Mouse (Mus musculus) midbrain, embryonic 16.5 days (tissue): ENCODE results near the gene Rasl10b. TPM values are rescaled to one million over a fixed set of nuclear protein-coding genes. Genes with fewer than 3 reads are reported as not detected.

ENCODE experiments used
- ATAC-seq: fragments of 200-750 bp; cut with Nextera tagmentation; 2 replicates; pipeline ENCODE4 v1.8.0; 2017; ENCODE audit warnings: moderate TSS enrichment
- H3K27ac ChIP-seq: fragments of 300-500 bp; sonication (generic); 2 replicates; pipeline ENCODE4 v1.5.1; 2014; ENCODE audit warnings: mild to moderate bottlenecking, low read length, mixed read lengths
- H3K27me3 ChIP-seq: fragments of 300-500 bp; sonication (generic); 2 replicates; pipeline ENCODE4 v1.6.1; 2014; ENCODE audit warnings: low read depth, low read length, mixed read lengths; ENCODE audit not compliant: control insufficient read depth, insufficient read depth
- H3K36me3 ChIP-seq: fragments of 300-500 bp; sonication (generic); 2 replicates; pipeline ENCODE4 v1.6.1; 2014; ENCODE audit warnings: mild to moderate bottlenecking, low read length, moderate library complexity, mixed read lengths; ENCODE audit not compliant: control insufficient read depth, insufficient read depth
- H3K4me1 ChIP-seq: fragments of 300-500 bp; sonication (generic); 2 replicates; pipeline ENCODE4 v1.6.1; 2014; ENCODE audit warnings: mild to moderate bottlenecking, low read length, mixed read lengths; ENCODE audit not compliant: control insufficient read depth, insufficient read depth
- H3K4me2 ChIP-seq: fragments of 300-500 bp; sonication (generic); 2 replicates; pipeline ENCODE4 v1.6.1; 2014; ENCODE audit warnings: mild to moderate bottlenecking, low read length, mixed read lengths
- H3K4me3 ChIP-seq: fragments of 300-500 bp; sonication (generic); 2 replicates; pipeline ENCODE4 v1.5.1; 2014; ENCODE audit warnings: low read depth, mild to moderate bottlenecking, low read length, moderate library complexity, mixed read lengths
- H3K9ac ChIP-seq: fragments of 300-500 bp; sonication (generic); 2 replicates; pipeline ENCODE4 v1.6.1; 2014; ENCODE audit warnings: low read depth, low read length, mixed read lengths
- H3K9me3 ChIP-seq: fragments of 300-500 bp; sonication (generic); replicated peaks from 2 replicates; pipeline ENCODE4 v1.6.1; 2014; ENCODE audit warnings: mild to moderate bottlenecking, low read length, mixed read lengths; ENCODE audit not compliant: control insufficient read depth, poor library complexity, severe bottlenecking
- WGBS: fragments of 180-500 bp; shearing (Covaris S2); extraction: QIAGEN DNeasy Blood & Tissue Kit; methylation state at CpG from one replicate; pipeline ENCODE4 v1.1.7; 2014; 5-methylcytosine and 5-hydroxymethylcytosine counted together
- polyA plus RNA-seq: library from polyadenylated mRNA; unstranded; fragments of >200 nt; fragmentation: Nextera tagmentation; extraction: Ambion mirVana; gene quantifications from 2 replicates; pipeline ENCODE4 v1.2.1, GENCODE M21; 2015

The Rasl10b gene
- polyA plus RNA-seq, 1 experiment from 2014 or later: 32.9 TPM

- H3K4me3 ChIP-seq: no peak overlapping the region
- H3K36me3 ChIP-seq: peaks cover 17% of the 10 kb centered on the region; the same call in 1 of the 2 replicates
- peaks cover 9% of the 10 kb centered on the region for H3K4me1 ChIP-seq
- no peak overlapping the region for H3K4me2 ChIP-seq
- H3K9ac ChIP-seq: no peak overlapping the region
- no peak for ATAC-seq
- 95% methylated on average over 7 of the region's 7 CpGs for WGBS
- H3K9me3 ChIP-seq: no peaks in the 10 kb centered on the region
- H3K27ac ChIP-seq: no peak overlapping the region
- H3K27me3 ChIP-seq: no peaks in the 10 kb centered on the region
Measured at GRCm38 (mm10) chr11:83397626-83398025, 11.3 kb upstream of the Rasl10b start.

- no peaks in the 10 kb centered on the region for H3K27me3 ChIP-seq
- H3K9ac ChIP-seq: no peak overlapping the region
- no peaks in the 10 kb centered on the region for H3K9me3 ChIP-seq
- no peak overlapping the region for H3K27ac ChIP-seq
- H3K4me3 ChIP-seq: no peak overlapping the region
- WGBS: 83% methylated on average over 5 of the region's 5 CpGs
- ATAC-seq: no peak
- no peak overlapping the region for H3K4me2 ChIP-seq
- peaks cover 23% of the 10 kb centered on the region; the same call in 1 of the 2 replicates for H3K36me3 ChIP-seq
- H3K4me1 ChIP-seq: peaks cover 9% of the 10 kb centered on the region
Measured at GRCm38 (mm10) chr11:83398724-83399123, 10.2 kb upstream of the Rasl10b start.

- Histone ChIP-seq H3K9me3 (no peaks in the 10 kb centered on the region), H3K27me3 (no peaks in the 10 kb centered on the region), H3K4me2 (no peak overlapping the region), H3K9ac (no peak overlapping the region), H3K4me1 (peaks cover 2% of the 10 kb centered on the region; the same call in 1 of the 2 replicates), H3K36me3 (peaks cover 13% of the 10 kb centered on the region; the same call in 1 of the 2 replicates), H3K27ac (no peak overlapping the region), H3K4me3 (no peak overlapping the region)
- 80% methylated on average over 7 of the region's 7 CpGs for WGBS
- ATAC-seq: no peak
Measured at GRCm38 (mm10) chr11:83403787-83404186, 5.2 kb upstream of the Rasl10b start.

- Histone ChIP-seq H3K4me1 (peaks cover 19% of the 10 kb centered on the region), H3K9me3 (no peaks in the 10 kb centered on the region), H3K4me3 (no peak overlapping the region), H3K36me3 (peaks cover 11% of the 10 kb centered on the region; the same call in 1 of the 2 replicates), H3K4me2 (no peak overlapping the region), H3K9ac (no peak overlapping the region), H3K27me3 (no peaks in the 10 kb centered on the region), H3K27ac (no peak overlapping the region)
- no peak for ATAC-seq
- WGBS: 73% methylated on average over 3 of the region's 3 CpGs
Measured at GRCm38 (mm10) chr11:83406391-83406790, 2.5 kb upstream of the Rasl10b start.

GRCm38 (mm10) chr11:83408242-83408641, 695 bp upstream of the Rasl10b start:
- ATAC-seq: no peak
- H3K4me2 ChIP-seq: no peak overlapping the region
- peaks cover 27% of the 10 kb centered on the region for H3K4me1 ChIP-seq
- H3K9me3 ChIP-seq: no peaks in the 10 kb centered on the region
- no peak overlapping the region for H3K27ac ChIP-seq
- 47% methylated on average over 8 of the region's 8 CpGs for WGBS
- no peaks in the 10 kb centered on the region for H3K27me3 ChIP-seq
- no peak overlapping the region for H3K4me3 ChIP-seq
- H3K9ac ChIP-seq: no peak overlapping the region
- peaks cover 4% of the 10 kb centered on the region; the same call in 1 of the 2 replicates for H3K36me3 ChIP-seq

- WGBS: 1% methylated on average over 20 of the region's 40 CpGs
- H3K27me3 ChIP-seq: no peaks in the 10 kb centered on the region
- H3K4me3 ChIP-seq: peak overlapping the region; percentile 91
- no peaks in the 10 kb centered on the region for H3K36me3 ChIP-seq
- ATAC-seq: peak; percentile 71
- peaks cover 27% of the 10 kb centered on the region for H3K4me1 ChIP-seq
- peak overlapping the region; percentile 98 for H3K9ac ChIP-seq
- peak overlapping the region; percentile 34; the same call in 1 of the 2 replicates for H3K27ac ChIP-seq
- H3K9me3 ChIP-seq: no peaks in the 10 kb centered on the region
- H3K4me2 ChIP-seq: peak overlapping the region; percentile 91
Measured at GRCm38 (mm10) chr11:83409792-83410291, 905 bp downstream of the Rasl10b start.

GRCm38 (mm10) chr11:83410510-83410909, 1.6 kb downstream of the Rasl10b start:
- Histone ChIP-seq H3K9me3 (no peaks in the 10 kb centered on the region), H3K27me3 (no peaks in the 10 kb centered on the region), H3K27ac (no peak overlapping the region), H3K4me3 (peak overlapping the region; percentile 91), H3K4me2 (peak overlapping the region; percentile 91), H3K4me1 (peaks cover 27% of the 10 kb centered on the region), H3K36me3 (no peaks in the 10 kb centered on the region), H3K9ac (peak overlapping the region; percentile 98)
- no peak for ATAC-seq
- WGBS: 27% methylated on average over 6 of the region's 6 CpGs

GRCm38 (mm10) chr11:83417080-83417479, 8.1 kb downstream of the Rasl10b start:
- Histone ChIP-seq H3K4me3 (no peak overlapping the region), H3K9me3 (no peaks in the 10 kb centered on the region), H3K4me1 (peaks cover 10% of the 10 kb centered on the region), H3K4me2 (no peak overlapping the region), H3K9ac (no peak overlapping the region), H3K27ac (no peak overlapping the region), H3K36me3 (no peaks in the 10 kb centered on the region), H3K27me3 (peaks cover 18% of the 10 kb centered on the region)
- 15% methylated on average over 5 of the region's 5 CpGs for WGBS
- no peak for ATAC-seq

- WGBS: 86% methylated on average over 7 of the region's 7 CpGs
- Histone ChIP-seq H3K4me3 (no peak overlapping the region), H3K9me3 (no peaks in the 10 kb centered on the region), H3K4me2 (no peak overlapping the region), H3K36me3 (no peaks in the 10 kb centered on the region), H3K27me3 (peaks cover 18% of the 10 kb centered on the region), H3K9ac (no peak overlapping the region), H3K27ac (no peak overlapping the region), H3K4me1 (peaks cover 9% of the 10 kb centered on the region; the same call in 1 of the 2 replicates)
- ATAC-seq: no peak
Measured at GRCm38 (mm10) chr11:83417708-83418107, 8.8 kb downstream of the Rasl10b start.
